Mouse (Mus musculus): ENCODE data around the gene Kdsr. TPM values are rescaled to one million over a fixed set of nuclear protein-coding genes. Genes with fewer than 3 reads are reported as not detected.
"Not testable (repeated sequence)": the region's sequence is repeated elsewhere in the genome, so short reads cannot be mapped to it uniquely, and the experiment has no call there.

Kdsr gene
- total RNA-seq, 4 experiments from 2014 or later: 2.6 to 4.6 (median 4.0) TPM

DNA sequence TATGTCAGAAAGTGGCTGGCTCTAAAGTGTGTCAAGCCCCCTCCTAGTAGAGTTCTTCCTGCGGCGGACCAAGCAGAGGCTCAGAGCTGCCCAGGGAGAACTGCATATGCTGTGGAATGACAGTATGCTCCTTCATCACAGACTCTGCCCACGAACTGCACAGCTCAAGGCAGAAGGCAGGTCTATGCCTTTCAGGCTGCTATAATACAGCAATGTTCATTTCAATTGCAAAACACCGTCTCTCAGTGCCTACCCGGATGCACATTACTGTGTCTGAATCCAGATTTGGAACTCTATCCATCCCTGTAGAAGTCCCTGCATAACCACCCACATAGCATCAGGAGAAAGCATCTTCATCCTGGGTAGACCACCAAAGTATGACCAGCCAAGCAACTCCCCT is 19.7 kb downstream of the Kdsr start:
- DNase-seq (ENCODE audit: low spot score in 2 of 2): no peak

DNA sequence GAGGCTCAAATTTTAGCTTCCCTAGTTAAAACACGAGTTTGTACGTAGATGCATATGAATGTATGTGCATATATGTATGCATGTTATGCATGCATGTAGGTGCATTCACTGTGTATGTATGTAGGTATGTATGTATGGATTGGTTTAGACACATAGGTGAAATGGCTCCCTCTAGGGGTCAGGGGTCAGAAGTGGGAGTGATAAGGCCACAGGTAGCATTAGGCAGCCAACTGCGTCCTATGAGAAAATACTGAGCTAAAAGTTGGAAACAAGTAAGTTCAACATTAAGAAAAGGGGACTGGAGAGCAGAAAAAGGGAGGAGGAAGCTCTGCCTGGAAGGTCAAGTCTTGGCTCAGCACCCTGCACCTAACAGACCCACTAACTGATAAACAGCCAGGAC is 21.4 kb downstream of the Kdsr start:
- no peak for DNase-seq (ENCODE audit: low spot score in 2 of 2)

GRCm38 (mm10) chr1:106736211-106736610 is 23.3 kb downstream of the Kdsr start:
- no peak for DNase-seq (ENCODE audit: low spot score in 2 of 2)

GRCm38 (mm10) chr1:106735586-106735985 is 23.9 kb downstream of the Kdsr start:
- DNase-seq (ENCODE audit: low spot score in 2 of 2): no peak

- DNase-seq (ENCODE audit: low spot score in 2 of 2): no peak
These were observed 37.5 kb downstream of the Kdsr start for GRCm38 (mm10) chr1:106722061-106722460.

GRCm38 (mm10) chr1:106717736-106718135 is 41.8 kb downstream of the Kdsr start:
- DNase-seq (ENCODE audit: low spot score in 2 of 2): not testable (repeated sequence)

- DNase-seq (ENCODE audit: low spot score in 2 of 2): peak; percentile 30 to 41
These were observed 42.4 kb downstream of the Kdsr start for GRCm38 (mm10) chr1:106717071-106717601.

- DNase-seq (ENCODE audit: low spot score in 2 of 2): no peak
These were observed 43.4 kb downstream of the Kdsr start for GRCm38 (mm10) chr1:106716141-106716540.

DNA sequence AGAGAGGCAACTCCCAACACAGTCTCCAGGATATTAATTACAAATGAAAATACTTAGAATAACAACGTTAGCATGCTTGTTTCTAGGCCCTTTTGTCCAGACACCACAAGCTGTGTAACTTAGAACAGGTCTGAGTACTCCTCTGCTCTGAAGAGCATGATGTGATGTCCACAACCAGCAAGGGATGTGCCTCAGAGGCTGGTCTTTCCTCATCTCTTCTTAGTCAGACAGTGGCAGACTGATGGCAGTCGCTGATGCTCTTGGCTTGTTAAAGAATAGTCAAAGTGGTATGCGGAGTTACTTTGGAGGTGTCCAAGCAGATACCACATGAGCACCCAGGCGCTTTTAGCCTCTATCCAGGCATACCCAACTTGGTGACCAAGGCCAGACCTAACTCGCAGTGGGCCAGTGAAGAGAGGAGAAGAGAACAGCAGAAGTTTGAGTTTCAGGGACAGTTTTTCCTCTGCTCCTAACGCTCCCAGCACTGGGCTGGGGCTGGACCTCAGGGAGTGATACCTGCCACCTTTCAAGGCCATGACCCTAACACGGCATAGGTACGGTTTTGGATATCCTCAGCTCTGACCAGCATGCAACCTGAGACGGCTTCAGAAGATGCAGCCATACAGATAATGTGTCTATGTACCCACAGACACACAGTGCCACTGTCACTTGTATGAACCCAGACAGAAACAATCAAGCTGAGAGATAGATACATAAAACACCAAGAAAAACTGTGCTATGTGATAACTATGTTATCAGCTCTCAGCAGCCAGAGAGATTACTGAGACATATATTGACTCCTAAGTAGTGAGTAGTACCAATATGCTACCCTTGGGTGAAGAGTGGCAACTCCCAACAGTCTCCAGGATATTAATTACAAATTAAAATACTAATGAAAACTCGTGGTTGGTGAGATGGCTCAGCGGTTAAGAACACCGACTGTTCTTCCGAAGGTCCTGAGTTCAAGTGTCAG is 44.1 kb downstream of the Kdsr start:
- DNase-seq (ENCODE audit: low spot score in 2 of 2): no peak

- DNase-seq (ENCODE audit: low spot score in 2 of 2): no peak
These were observed 45.0 kb downstream of the Kdsr start for GRCm38 (mm10) chr1:106714530-106714981.

DNA sequence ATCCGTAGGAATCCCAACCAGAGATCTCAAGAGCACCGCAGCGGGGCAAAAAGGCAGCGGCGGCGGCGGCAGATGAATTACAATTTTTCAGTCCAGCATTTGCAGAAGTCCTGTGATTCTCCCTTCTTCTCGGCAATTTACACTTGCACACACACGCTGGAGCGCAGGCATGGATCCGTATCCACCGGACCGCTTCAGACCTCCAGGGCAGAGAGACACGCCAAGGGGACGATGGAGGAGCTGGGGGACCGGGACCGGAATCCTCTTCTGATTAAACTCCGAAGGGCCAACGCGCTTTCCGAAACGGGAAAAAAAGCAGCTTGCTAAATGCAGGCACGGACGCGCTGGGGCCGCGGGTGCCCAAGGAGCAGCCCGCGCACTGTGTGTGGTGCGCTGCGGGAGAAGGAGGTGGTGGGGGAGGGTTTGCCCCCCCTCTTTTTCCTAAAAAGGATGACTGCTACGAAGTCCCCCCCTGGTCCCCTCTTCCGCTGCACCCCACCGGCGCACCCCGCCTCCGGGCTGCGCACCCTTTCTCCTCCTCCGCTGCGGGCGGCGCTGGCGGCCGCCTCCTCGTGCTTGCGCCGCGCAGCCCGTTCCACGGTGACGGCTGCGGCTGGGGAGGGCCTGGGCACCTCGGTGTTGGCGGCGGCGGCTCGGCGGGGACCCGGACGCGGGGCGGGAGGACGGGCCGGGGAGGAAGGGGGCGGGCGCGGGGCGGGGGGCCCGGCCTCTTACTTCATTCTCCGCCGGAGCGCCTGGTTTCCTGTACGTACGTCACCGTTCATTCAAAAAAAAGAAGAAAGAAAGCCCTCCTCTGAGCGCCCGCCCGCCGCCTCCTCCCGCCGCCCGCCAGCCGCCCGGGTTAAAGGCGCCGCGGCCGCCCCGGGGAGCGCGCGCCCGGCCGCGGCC is 45.7 kb downstream of the Kdsr start, which contains the start of gene Bcl2:
TSS of gene Bcl2 (minus strand) at position 654 of the 909 bp plus-strand sequence.
- peak; percentile 24 to 44 for DNase-seq (ENCODE audit: low spot score in 2 of 2)

- DNase-seq (ENCODE audit: low spot score in 2 of 2): peak in 1 of 2 experiments; percentile 31
These were observed 47.2 kb downstream of the Kdsr start for GRCm38 (mm10) chr1:106712330-106712729.

GRCm38 (mm10) chr1:106711356-106712125 is 48.0 kb downstream of the Kdsr start:
- no peak for DNase-seq (ENCODE audit: low spot score in 2 of 2)

DNA sequence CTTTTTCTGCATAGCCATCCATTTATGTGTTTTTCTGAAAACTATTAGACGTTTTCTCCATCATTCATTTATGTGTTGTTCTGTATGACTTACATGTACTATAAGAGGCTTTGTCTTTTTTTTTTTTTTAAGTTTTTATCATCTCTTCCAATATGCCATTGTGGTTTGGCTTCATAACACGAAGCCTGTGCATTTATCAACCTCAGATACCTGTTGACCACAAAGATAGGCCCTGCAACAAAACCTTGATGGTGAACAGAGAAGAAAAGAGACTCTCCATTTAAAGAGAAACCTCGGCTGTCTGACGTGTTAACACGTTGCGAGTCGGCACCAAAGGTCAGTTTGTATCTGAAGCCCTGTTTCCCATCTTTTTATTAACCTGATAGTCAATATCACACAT is 49.3 kb downstream of the Kdsr start:
- no peak for DNase-seq (ENCODE audit: low spot score in 2 of 2)

- DNase-seq (ENCODE audit: low spot score in 2 of 2): no peak
These were observed 52.3 kb downstream of the Kdsr start for GRCm38 (mm10) chr1:106707036-106707880.

DNA sequence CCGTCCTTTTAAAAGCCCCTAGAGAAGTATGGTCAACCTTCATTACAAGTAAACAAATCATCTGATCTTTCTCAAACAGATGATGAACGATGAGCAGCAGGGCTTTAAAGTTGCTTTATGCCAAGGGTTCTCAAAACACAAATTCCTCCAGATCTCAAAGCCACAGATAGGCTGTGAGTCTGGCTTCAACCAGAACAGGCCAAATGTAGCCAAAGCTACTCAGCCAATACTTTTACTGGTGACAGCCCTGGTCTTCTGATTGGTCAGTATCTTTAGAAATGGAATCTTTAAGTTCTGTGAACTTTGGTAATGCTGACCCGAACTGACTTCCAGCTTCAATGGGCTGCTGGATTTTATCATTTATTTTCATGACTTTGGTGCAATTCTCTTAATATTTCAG is 56.3 kb downstream of the Kdsr start:
- no peak for DNase-seq (ENCODE audit: low spot score in 2 of 2)

- DNase-seq (ENCODE audit: low spot score in 2 of 2): no peak
These were observed 56.9 kb downstream of the Kdsr start for GRCm38 (mm10) chr1:106702471-106703175.

DNA sequence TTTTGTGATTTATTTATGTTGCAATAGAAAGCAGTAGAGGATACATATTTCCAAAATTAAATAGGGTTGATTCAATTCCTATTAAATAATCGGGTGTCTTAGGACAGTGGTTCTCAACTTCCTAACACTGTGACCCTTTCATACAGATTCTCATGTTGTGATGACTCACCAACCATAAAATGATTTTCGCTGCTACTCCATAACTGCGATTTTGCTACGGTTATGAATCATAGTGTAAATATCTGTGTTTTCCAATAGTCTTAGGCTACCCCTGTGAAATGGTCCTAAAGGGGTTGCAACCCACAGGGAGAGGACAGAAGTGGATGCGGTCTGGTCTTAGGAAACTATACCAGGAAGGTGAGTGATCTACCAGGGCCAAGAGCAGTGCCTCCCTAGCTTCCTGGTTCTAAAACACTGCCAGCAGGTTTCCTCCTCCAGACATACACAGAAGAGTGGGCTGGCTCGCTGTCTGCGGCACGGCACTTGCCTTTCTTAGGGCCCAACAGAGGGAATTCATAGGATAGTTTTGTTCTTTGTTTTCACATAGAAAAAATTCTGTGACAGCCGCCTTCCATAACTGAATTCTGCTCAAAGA is 58.9 kb downstream of the Kdsr start:
- DNase-seq (ENCODE audit: low spot score in 2 of 2): no peak

DNA sequence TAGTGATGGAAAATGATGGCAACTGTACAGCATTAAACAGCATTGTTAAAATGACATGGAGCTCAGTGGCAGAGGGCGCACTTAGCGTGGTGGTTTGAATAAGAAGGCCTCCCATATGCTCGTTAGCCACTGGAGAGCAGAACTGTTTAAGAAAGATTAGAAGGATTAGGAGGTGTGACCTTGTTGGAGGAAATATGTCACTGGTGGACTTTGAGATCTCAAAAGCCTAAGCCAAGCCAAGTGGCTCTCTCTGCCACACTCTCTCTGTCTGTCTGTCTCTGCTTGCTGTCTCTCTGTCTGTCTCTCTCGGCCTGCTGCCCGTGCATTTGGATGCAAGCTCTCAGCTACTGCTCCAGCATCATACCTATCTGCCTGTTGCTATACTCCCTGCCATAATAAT is 63.1 kb downstream of the Kdsr start:
- no peak for DNase-seq (ENCODE audit: low spot score in 2 of 2)
